Mouse (Mus musculus): ENCODE results near the gene Trmt10b.

GRCm38 (mm10) chr4:45332466-45332865 lies 35.5 kb downstream of the Trmt10b start:
- no peak for TF ChIP-seq GATA1 (IDR thresholded peaks at IDR 0.05; ENCODE audit: borderline replicate concordance, low read length)
- no peak for TF ChIP-seq CTCF (IDR thresholded peaks at IDR 0.05; ENCODE audit: low read depth, low read length)
- TF ChIP-seq GATA2 (IDR thresholded peaks at IDR 0.05; ENCODE audit: borderline replicate concordance, low read depth, low read length) = no peak
- TF ChIP-seq POLR2AphosphoS5 (IDR thresholded peaks at IDR 0.05; ENCODE audit: insufficient replicate concordance, low read depth, low read length) = no peak
- no peak for TF ChIP-seq TAL1 (conservative IDR thresholded peaks at IDR 0.05; ENCODE audit: low read depth, low read length)

Data from G1E (cell line).